Mouse (Mus musculus): ENCODE data around the gene Rps27l. TPM values are rescaled to one million over a fixed set of nuclear protein-coding genes. Genes with fewer than 3 reads are reported as not detected.
A peak's percentile ranks its signal among the peaks of the same experiment; 100 is the strongest.

Rps27l gene
- polyA plus RNA-seq, 1 experiment from 2014 or later: 676 TPM

GRCm38 (mm10) chr9:66930351-66930750 is 15.5 kb upstream of the Rps27l start:
- 78% methylated on average over 7 of the region's 7 CpGs for WGBS
- H3K27ac ChIP-seq (ENCODE audit: low read depth, low read length): no peak overlapping the region
- H3K9me3 ChIP-seq (ENCODE audit: control insufficient read depth, low read length): no peaks in the 10 kb centered on the region
- DNase-seq (ENCODE audit: low spot score): peak; percentile 39
- peaks cover 8% of the 10 kb centered on the region; the same call in 1 of the 2 replicates for H3K4me1 ChIP-seq (replicated peaks; ENCODE audit: control insufficient read depth, insufficient read depth, low read length)
- H3K4me2 ChIP-seq (ENCODE audit: low read depth, low read length, severe bottlenecking): no peak overlapping the region
- no peak for ATAC-seq (replicated peaks; ENCODE audit: low FRiP score)
- no peaks in the 10 kb centered on the region for H3K36me3 ChIP-seq (ENCODE audit: control insufficient read depth, insufficient read depth, low read length)
- H3K27me3 ChIP-seq (ENCODE audit: control insufficient read depth, insufficient read depth, low read length): no peaks in the 10 kb centered on the region
- H3K9ac ChIP-seq (ENCODE audit: low read length): no peak overlapping the region
- H3K4me3 ChIP-seq (ENCODE audit: low read depth, low read length): no peak overlapping the region

- Histone ChIP-seq H3K27me3 (ENCODE audit: control insufficient read depth, insufficient read depth, low read length) (no peaks in the 10 kb centered on the region), H3K9me3 (ENCODE audit: control insufficient read depth, low read length) (no peaks in the 10 kb centered on the region), H3K27ac (ENCODE audit: low read depth, low read length) (peak overlapping the region; percentile 60), H3K4me3 (ENCODE audit: low read depth, low read length) (no peak overlapping the region), H3K4me2 (ENCODE audit: low read depth, low read length, severe bottlenecking) (peak overlapping the region; percentile 35; the same call in 1 of the 2 replicates), H3K36me3 (ENCODE audit: control insufficient read depth, insufficient read depth, low read length) (no peaks in the 10 kb centered on the region), H3K9ac (ENCODE audit: low read length) (no peak overlapping the region; the same call in 1 of the 2 replicates), H3K4me1 (replicated peaks; ENCODE audit: control insufficient read depth, insufficient read depth, low read length) (peaks cover 6% of the 10 kb centered on the region; the same call in 1 of the 2 replicates)
- peak; percentile 73 for ATAC-seq (replicated peaks; ENCODE audit: low FRiP score)
- WGBS: 26% methylated on average over 19 of the region's 19 CpGs
- DNase-seq (ENCODE audit: low spot score): peak; percentile 60
Measured at GRCm38 (mm10) chr9:66933869-66934808, 11.7 kb upstream of the Rps27l start.

GRCm38 (mm10) chr9:66937507-66937906 is 8.4 kb upstream of the Rps27l start:
- Histone ChIP-seq H3K27ac (ENCODE audit: low read depth, low read length) (no peak overlapping the region), H3K4me3 (ENCODE audit: low read depth, low read length) (no peak overlapping the region), H3K4me2 (ENCODE audit: low read depth, low read length, severe bottlenecking) (no peak overlapping the region), H3K4me1 (replicated peaks; ENCODE audit: control insufficient read depth, insufficient read depth, low read length) (peaks cover 6% of the 10 kb centered on the region; the same call in 1 of the 2 replicates), H3K27me3 (ENCODE audit: control insufficient read depth, insufficient read depth, low read length) (no peaks in the 10 kb centered on the region), H3K36me3 (ENCODE audit: control insufficient read depth, insufficient read depth, low read length) (no peaks in the 10 kb centered on the region), H3K9me3 (ENCODE audit: control insufficient read depth, low read length) (no peaks in the 10 kb centered on the region), H3K9ac (ENCODE audit: low read length) (no peak overlapping the region)
- 79% methylated on average over 8 of the region's 8 CpGs for WGBS
- ATAC-seq (replicated peaks; ENCODE audit: low FRiP score) (no peak), DNase-seq (ENCODE audit: low spot score) (no peak)

- H3K9me3 ChIP-seq (ENCODE audit: control insufficient read depth, low read length): no peaks in the 10 kb centered on the region
- no peak for DNase-seq (ENCODE audit: low spot score)
- 6% methylated on average over 4 of the region's 4 CpGs for WGBS
Measured at GRCm38 (mm10) chr9:66938836-66939235, 7.0 kb upstream of the Rps27l start.

GRCm38 (mm10) chr9:66945161-66945560 is 725 bp upstream of the Rps27l start:
- Histone ChIP-seq H3K9me3 (ENCODE audit: control insufficient read depth, low read length) (no peaks in the 10 kb centered on the region), H3K36me3 (ENCODE audit: control insufficient read depth, insufficient read depth, low read length) (no peaks in the 10 kb centered on the region; the same call in 1 of the 2 replicates), H3K27ac (ENCODE audit: low read depth, low read length) (peak overlapping the region; percentile 94), H3K4me1 (replicated peaks; ENCODE audit: control insufficient read depth, insufficient read depth, low read length) (peaks cover 6% of the 10 kb centered on the region; the same call in 1 of the 2 replicates), H3K27me3 (ENCODE audit: control insufficient read depth, insufficient read depth, low read length) (no peaks in the 10 kb centered on the region), H3K4me3 (ENCODE audit: low read depth, low read length) (peak overlapping the region; percentile 93), H3K9ac (ENCODE audit: low read length) (peak overlapping the region; percentile 94), H3K4me2 (ENCODE audit: low read depth, low read length, severe bottlenecking) (peak overlapping the region; percentile 90)
- WGBS: 33% methylated on average over 4 of the region's 4 CpGs
- ATAC-seq (replicated peaks; ENCODE audit: low FRiP score) (no peak), DNase-seq (ENCODE audit: low spot score) (no peak)

More at GRCm38 (mm10) chr9:66938836-66939235, 7.0 kb upstream of the Rps27l start:
- peaks cover 6% of the 10 kb centered on the region; the same call in 1 of the 2 replicates for H3K4me1 ChIP-seq (replicated peaks; ENCODE audit: control insufficient read depth, insufficient read depth, low read length)
- H3K27ac ChIP-seq (ENCODE audit: low read depth, low read length): no peak overlapping the region
- no peaks in the 10 kb centered on the region for H3K27me3 ChIP-seq (ENCODE audit: control insufficient read depth, insufficient read depth, low read length)
- no peaks in the 10 kb centered on the region for H3K36me3 ChIP-seq (ENCODE audit: control insufficient read depth, insufficient read depth, low read length)
- no peak for ATAC-seq (replicated peaks; ENCODE audit: low FRiP score)
- no peak overlapping the region for H3K9ac ChIP-seq (ENCODE audit: low read length)
- no peak overlapping the region for H3K4me3 ChIP-seq (ENCODE audit: low read depth, low read length)
- no peak overlapping the region for H3K4me2 ChIP-seq (ENCODE audit: low read depth, low read length, severe bottlenecking)

- Histone ChIP-seq H3K27ac (ENCODE audit: low read depth, low read length) (no peak overlapping the region), H3K9me3 (ENCODE audit: control insufficient read depth, low read length) (no peaks in the 10 kb centered on the region), H3K36me3 (ENCODE audit: control insufficient read depth, insufficient read depth, low read length) (no peaks in the 10 kb centered on the region; the same call in 1 of the 2 replicates), H3K4me1 (replicated peaks; ENCODE audit: control insufficient read depth, insufficient read depth, low read length) (peaks cover 6% of the 10 kb centered on the region; the same call in 1 of the 2 replicates), H3K4me3 (ENCODE audit: low read depth, low read length) (no peak overlapping the region), H3K27me3 (ENCODE audit: control insufficient read depth, insufficient read depth, low read length) (no peaks in the 10 kb centered on the region), H3K9ac (ENCODE audit: low read length) (no peak overlapping the region), H3K4me2 (ENCODE audit: low read depth, low read length, severe bottlenecking) (no peak overlapping the region)
- no peak for DNase-seq (ENCODE audit: low spot score)
- ATAC-seq (replicated peaks; ENCODE audit: low FRiP score): no peak
- 96% methylated on average over 2 of the region's 2 CpGs for WGBS
Measured at GRCm38 (mm10) chr9:66948536-66948935, 2.6 kb downstream of the Rps27l start.

- H3K9me3 ChIP-seq (ENCODE audit: control insufficient read depth, low read length): no peaks in the 10 kb centered on the region
- DNase-seq (ENCODE audit: low spot score) (no peak), ATAC-seq (replicated peaks; ENCODE audit: low FRiP score) (no peak)
- H3K9ac ChIP-seq (ENCODE audit: low read length): no peak overlapping the region
- no peak overlapping the region for H3K4me2 ChIP-seq (ENCODE audit: low read depth, low read length, severe bottlenecking)
- no peaks in the 10 kb centered on the region; the same call in 1 of the 2 replicates for H3K36me3 ChIP-seq (ENCODE audit: control insufficient read depth, insufficient read depth, low read length)
- no peaks in the 10 kb centered on the region for H3K4me1 ChIP-seq (replicated peaks; ENCODE audit: control insufficient read depth, insufficient read depth, low read length)
- 83% methylated on average over 8 of the region's 8 CpGs for WGBS
- H3K27me3 ChIP-seq (ENCODE audit: control insufficient read depth, insufficient read depth, low read length): no peaks in the 10 kb centered on the region
- H3K27ac ChIP-seq (ENCODE audit: low read depth, low read length): no peak overlapping the region
- H3K4me3 ChIP-seq (ENCODE audit: low read depth, low read length): no peak overlapping the region
Measured at GRCm38 (mm10) chr9:66952321-66952720, 6.4 kb downstream of the Rps27l start.

GRCm38 (mm10) chr9:66952886-66953285 is 7.0 kb downstream of the Rps27l start:
- no peaks in the 10 kb centered on the region for H3K27me3 ChIP-seq (ENCODE audit: control insufficient read depth, insufficient read depth, low read length)
- DNase-seq (ENCODE audit: low spot score) (no peak), ATAC-seq (replicated peaks; ENCODE audit: low FRiP score) (no peak)
- no peaks in the 10 kb centered on the region for H3K9me3 ChIP-seq (ENCODE audit: control insufficient read depth, low read length)
- H3K27ac ChIP-seq (ENCODE audit: low read depth, low read length): no peak overlapping the region
- no peaks in the 10 kb centered on the region for H3K4me1 ChIP-seq (replicated peaks; ENCODE audit: control insufficient read depth, insufficient read depth, low read length)
- no peak overlapping the region for H3K4me2 ChIP-seq (ENCODE audit: low read depth, low read length, severe bottlenecking)
- WGBS: 83% methylated on average over 2 of the region's 2 CpGs
- H3K9ac ChIP-seq (ENCODE audit: low read length): no peak overlapping the region
- no peak overlapping the region for H3K4me3 ChIP-seq (ENCODE audit: low read depth, low read length)
- no peaks in the 10 kb centered on the region; the same call in 1 of the 2 replicates for H3K36me3 ChIP-seq (ENCODE audit: control insufficient read depth, insufficient read depth, low read length)
